Mouse (Mus musculus) cerebellum, adult 9-11 months (tissue): ENCODE measurements around the gene Vmn2r69.

Experiments used
- DNase-seq: peaks from one replicate; pipeline ENCODE4 v3.0.0; 2022

Vmn2r69 gene

GRCm38 (mm10) chr7:85415820-85416219 lies at the start of gene Vmn2r69:
Gene Vmn2r69 (minus strand): TSS chr7:85415920.
- no peak for DNase-seq
